Mouse (Mus musculus) olfactory bulb, adult 2 months (tissue): ENCODE data around the gene Trim25.

ENCODE experiments used
- CTCF ChIP-seq: fragments of 200-500 bp; IDR thresholded peaks from 2 replicates; pipeline ENCODE4 v1.5.1; 2012; ENCODE audit warnings: low read depth, mild to moderate bottlenecking, low read length, moderate library complexity; ENCODE audit not compliant: insufficient read depth
- POLR2A ChIP-seq: fragments of 200-500 bp; IDR thresholded peaks from 2 replicates; pipeline ENCODE4 v1.6.1; 2012; ENCODE audit warnings: mild to moderate bottlenecking, low read depth, low read length, moderate library complexity; ENCODE audit not compliant: insufficient read depth

GRCm38 (mm10) chr11:88951576-88951975, 47.6 kb upstream of the Trim25 start:
- TF ChIP-seq CTCF (no peak), POLR2A (no peak)
